Mouse (Mus musculus): ENCODE measurements around the gene Cd80. TPM values are rescaled to one million over a fixed set of nuclear protein-coding genes. Genes with fewer than 3 reads are reported as not detected.
A peak's percentile ranks its signal among the peaks of the same experiment; 100 is the strongest.

Cd80 gene
- total and polyA plus RNA-seq, 3 experiments: 0.04 to 0.38 TPM; not detected in 1

DNA sequence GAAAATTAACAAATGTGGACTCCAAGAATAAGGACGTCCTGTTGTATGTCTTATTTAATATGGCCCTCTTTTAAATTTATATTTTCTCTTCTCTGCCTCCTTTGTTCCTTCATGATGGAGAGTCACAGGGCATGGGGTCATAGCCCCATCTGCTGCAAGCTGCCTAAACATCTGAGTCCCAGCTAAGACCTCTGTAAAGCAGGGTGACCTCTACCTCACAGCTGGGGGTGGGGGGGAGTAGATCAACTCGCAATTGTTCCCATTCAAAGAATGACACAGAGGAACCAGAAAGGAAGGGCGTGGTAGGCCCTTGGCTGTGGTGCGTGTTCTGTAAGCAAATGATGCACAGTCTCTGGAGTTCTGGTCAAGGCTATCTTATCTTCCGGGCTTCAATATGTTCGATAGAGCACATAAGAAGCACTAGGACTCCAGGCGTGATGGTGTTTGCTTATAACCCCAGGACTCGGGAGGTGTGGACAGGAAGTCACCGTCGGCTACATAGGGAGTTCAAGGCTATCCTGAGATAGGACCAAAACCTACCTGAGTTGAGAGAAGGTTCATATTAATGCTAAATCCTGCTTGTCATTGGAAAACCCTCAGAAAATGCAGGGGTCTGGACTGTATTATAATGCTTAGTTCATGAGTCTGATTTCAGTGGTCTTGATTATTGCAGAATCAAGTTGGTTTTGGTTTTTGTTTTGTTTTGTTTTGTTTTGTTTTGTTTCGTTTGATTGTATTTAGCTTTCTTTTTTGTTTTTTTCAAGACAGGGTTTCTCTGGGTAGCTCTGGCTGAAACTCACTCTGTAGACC is 16.5 kb downstream of the Cd80 start:
- no peaks in the 10 kb centered on the region for H3K27me3 ChIP-seq (ENCODE audit: control insufficient read depth in 1 of 2, insufficient read depth in 2 of 2, low read length in 2 of 2)
- H3K4me3 ChIP-seq (ENCODE audit: control insufficient read depth in 1 of 2, insufficient read depth in 1 of 2, low read depth in 2 of 2, low read length in 2 of 2): peak overlapping the region; percentile 4 to 33
- peak; percentile 52 for DNase-seq (ENCODE audit: low read depth, low spot score)
- peaks cover 0 to 37% of the 10 kb centered on the region in 2 experiments; a peak in 2 of 4 replicates for H3K36me3 ChIP-seq (ENCODE audit: control insufficient read depth in 1 of 2, insufficient read depth in 2 of 2, low read length in 2 of 2)
- no peaks in the 10 kb centered on the region; the same call in 1 of the 2 replicates for H3K79me2 ChIP-seq (ENCODE audit: control insufficient read depth, insufficient read depth, low read length, poor library complexity)
- no peak overlapping the region for H3K9ac ChIP-seq (ENCODE audit: control insufficient read depth, low read depth, low read length, poor library complexity, severe bottlenecking)
- H3K9me3 ChIP-seq (replicated peaks; ENCODE audit: insufficient read depth, low read length): no peaks in the 10 kb centered on the region
- no peak overlapping the region for H3K27ac ChIP-seq (ENCODE audit: control insufficient read depth, low read depth, low read length)
- peaks cover 11 to 33% of the 10 kb centered on the region in 2 experiments for H3K4me1 ChIP-seq (ENCODE audit: control insufficient read depth in 1 of 2, insufficient read depth in 2 of 2, low read length in 2 of 2)
- TF ChIP-seq NRF1 (IDR thresholded peaks at IDR 0.05; ENCODE audit: insufficient read depth, low read depth, low read length, poor library complexity, severe bottlenecking) (no peak), CTCF (IDR thresholded peaks at IDR 0.05 in 2 of 3, conservative IDR thresholded peaks at IDR 0.05 in 1 of 3; ENCODE audit: control insufficient read depth in 1 of 3, insufficient read depth in 1 of 3, low read depth in 2 of 3, low read length in 3 of 3, poor library complexity in 1 of 3, severe bottlenecking in 1 of 3) (0 out of 6 replicates have a peak, but pooled peaks of 1 of the 3 experiments have one; percentile 5), E2F4 (IDR thresholded peaks at IDR 0.05; ENCODE audit: borderline replicate concordance, low read depth, low read length) (no peak), EP300 (IDR thresholded peaks at IDR 0.05; ENCODE audit: low read depth in 1 of 2, low read length in 2 of 2) (0 out of 4 replicates have a peak, but pooled peaks of 1 of the 2 experiments have one; percentile 12), POLR2A (IDR thresholded peaks at IDR 0.05; ENCODE audit: control insufficient read depth in 1 of 2, insufficient read depth in 1 of 2, low read depth in 1 of 2, low read length in 2 of 2, poor library complexity in 1 of 2) (peak in 1 of 2 experiments; percentile 59; a peak in 2 of 4 replicates), UBTF (IDR thresholded peaks at IDR 0.05; ENCODE audit: borderline replicate concordance, insufficient read depth, low read depth, low read length) (no peak), NELFE (IDR thresholded peaks at IDR 0.05; ENCODE audit: low read depth, low read length) (peak; percentile 47; the same call in 1 of the 2 replicates), CHD1 (IDR thresholded peaks at IDR 0.05; ENCODE audit: low read depth, low read length) (no peak), RCOR1 (IDR thresholded peaks at IDR 0.05; ENCODE audit: low read depth, low read length) (no peak), TBP (IDR thresholded peaks at IDR 0.05; ENCODE audit: low read depth, low read length) (peak; percentile 94), CHD2 (IDR thresholded peaks at IDR 0.05; ENCODE audit: low read length) (no peak), ETS1 (IDR thresholded peaks at IDR 0.05; ENCODE audit: low read depth, low read length) (peak; percentile 38; the same call in 1 of the 2 replicates), POLR2AphosphoS5 (IDR thresholded peaks at IDR 0.05; ENCODE audit: borderline replicate concordance, low read depth, low read length) (no peak; the same call in 1 of the 2 replicates), KAT2A (conservative IDR thresholded peaks at IDR 0.05; ENCODE audit: low read depth, low read length) (no peak), JUND (IDR thresholded peaks at IDR 0.05; ENCODE audit: low read depth, low read length) (no peak), ZC3H11A (IDR thresholded peaks at IDR 0.05; ENCODE audit: low read depth, low read length) (0 out of 2 replicates have a peak, but pooled peaks have one; percentile 10), RAD21 (IDR thresholded peaks at IDR 0.05; ENCODE audit: low read depth, low read length) (peak; percentile 20; the same call in 1 of the 2 replicates), ZKSCAN1 (IDR thresholded peaks at IDR 0.05; ENCODE audit: low read depth, low read length) (no peak), POLR2AphosphoS2 (IDR thresholded peaks at IDR 0.05; ENCODE audit: low read length) (0 out of 2 replicates have a peak, but pooled peaks have one; percentile 42), SMC3 (IDR thresholded peaks at IDR 0.05; ENCODE audit: low read depth, low read length) (peak; percentile 26; the same call in 1 of the 2 replicates), USF2 (IDR thresholded peaks at IDR 0.05; ENCODE audit: borderline replicate concordance in 1 of 2, insufficient read depth in 1 of 2, low read depth in 1 of 2, low read length in 2 of 2) (no peak), MAZ (IDR thresholded peaks at IDR 0.05; ENCODE audit: low read depth, low read length) (no peak), ZMIZ1 (IDR thresholded peaks at IDR 0.05; ENCODE audit: low read depth, low read length) (peak; percentile 98), MAX (IDR thresholded peaks at IDR 0.05; ENCODE audit: low read length) (no peak), GABPA (IDR thresholded peaks at IDR 0.05; ENCODE audit: low read depth, low read length) (no peak), MEF2A (IDR thresholded peaks at IDR 0.05; ENCODE audit: extremely low read depth, insufficient replicate concordance, low read depth, low read length, poor library complexity, severe bottlenecking) (no peak), SIN3A (IDR thresholded peaks at IDR 0.05; ENCODE audit: low read length) (no peak), MYB (IDR thresholded peaks at IDR 0.05; ENCODE audit: low read depth, low read length) (no peak), ELF1 (IDR thresholded peaks at IDR 0.05; ENCODE audit: low read depth, low read length) (no peak), MXI1 (IDR thresholded peaks at IDR 0.05; ENCODE audit: low read depth, low read length) (no peak), USF1 (IDR thresholded peaks at IDR 0.05; ENCODE audit: low read depth, low read length) (no peak), GATA1 (IDR thresholded peaks at IDR 0.05; ENCODE audit: low read depth, low read length) (peak; percentile 42; the same call in 1 of the 2 replicates), MYC (IDR thresholded peaks at IDR 0.05; ENCODE audit: low read depth, low read length) (no peak), TAL1 (IDR thresholded peaks at IDR 0.05; ENCODE audit: low read length) (no peak), MAFK (IDR thresholded peaks at IDR 0.05; ENCODE audit: borderline replicate concordance, low read depth, low read length) (no peak)
